Mouse (Mus musculus): Measurements from ENCODE around the gene Ubl4a. TPM values are rescaled to one million over a fixed set of nuclear protein-coding genes. Genes with fewer than 3 reads are reported as not detected.
A peak's percentile ranks its signal among the peaks of the same experiment; 100 is the strongest.

The Ubl4a gene
- polyA plus RNA-seq, 1 experiment from 2014 or later: 67.8 TPM

DNA sequence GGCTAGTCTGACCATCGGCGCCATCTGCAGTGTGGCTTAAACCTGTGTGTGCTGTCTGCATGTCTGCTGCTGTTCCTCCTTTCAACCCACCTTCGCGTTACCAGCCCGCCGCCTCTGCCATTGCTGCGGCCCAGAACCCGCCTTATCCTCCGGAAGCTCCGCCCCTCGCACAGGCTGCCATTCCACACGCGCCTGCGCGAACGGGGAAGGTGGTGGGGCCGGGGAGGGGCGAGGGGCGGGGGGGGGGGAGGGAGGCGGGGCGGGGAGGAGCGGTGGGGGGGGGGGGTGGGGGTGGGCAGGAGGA, 19.6 kb downstream of the Ubl4a start, which contains the start of gene Lage3:
Gene Lage3, minus strand, starts transcription at position 152 of the 304 bp plus-strand sequence.
- H3K9ac ChIP-seq: peak within 1 kb of the TSS; percentile 65
- H3K4me1 ChIP-seq: peaks cover 4% of the 10 kb centered on the region; the same call in 1 of the 2 replicates
- H3K4me3 ChIP-seq: peak within 1 kb of the TSS; percentile 45
- 21% methylated on average over 9 of the region's 22 CpGs for WGBS
- no peaks in the 10 kb centered on the region for H3K9me3 ChIP-seq (replicated peaks)
- H3K27ac ChIP-seq: no peak within 1 kb of the TSS
- H3K4me2 ChIP-seq: peak within 1 kb of the TSS; percentile 63
- no peaks in the 10 kb centered on the region for H3K27me3 ChIP-seq
- peak; percentile 90 for ATAC-seq
- H3K36me3 ChIP-seq (ENCODE audit: poor library complexity, severe bottlenecking): no peaks in the 10 kb centered on the region

DNA sequence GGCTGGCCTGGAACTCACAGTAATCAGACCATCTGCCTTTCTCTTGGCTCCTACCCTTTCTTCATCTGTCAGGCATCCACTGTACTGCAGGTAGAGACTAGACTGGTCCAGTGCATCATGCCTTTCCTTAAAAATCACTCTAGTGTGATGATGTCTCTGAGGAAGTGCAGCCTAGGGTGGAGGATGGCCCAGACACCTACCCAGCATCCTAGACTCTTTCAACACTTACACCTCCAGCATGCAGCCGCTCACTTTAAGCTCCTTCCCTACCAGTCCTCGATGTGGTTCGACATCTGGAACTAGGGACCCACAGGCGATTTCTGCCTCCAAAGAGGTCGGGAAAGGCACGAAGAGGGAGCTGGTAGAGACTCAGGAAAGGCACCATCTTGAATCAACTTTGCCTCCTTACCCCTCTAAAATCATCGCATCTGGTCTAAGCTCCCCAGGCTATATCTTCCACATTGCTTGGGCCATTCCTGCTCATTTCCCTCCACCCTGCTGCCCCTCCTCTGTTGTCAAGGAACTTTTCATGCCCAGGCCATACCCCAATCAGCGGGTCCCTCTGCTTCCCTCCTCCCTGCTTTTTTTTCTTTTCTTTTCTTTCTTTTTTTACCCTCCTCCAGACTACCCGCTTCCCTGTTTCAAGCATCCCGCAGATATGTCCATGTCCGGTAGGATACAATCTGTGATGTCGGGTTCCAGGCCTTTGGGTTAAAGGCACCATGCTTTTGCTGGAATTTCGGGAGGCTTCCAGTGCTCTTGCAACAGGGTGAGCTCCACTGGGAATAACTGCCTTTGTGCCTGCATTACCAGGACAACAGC, 20.2 kb downstream of the Ubl4a start:
- Histone ChIP-seq H3K27ac (no peak overlapping the region), H3K36me3 (ENCODE audit: poor library complexity, severe bottlenecking) (no peaks in the 10 kb centered on the region), H3K4me1 (peaks cover 4% of the 10 kb centered on the region; the same call in 1 of the 2 replicates), H3K27me3 (no peaks in the 10 kb centered on the region), H3K9me3 (replicated peaks) (no peaks in the 10 kb centered on the region), H3K9ac (peak overlapping the region; percentile 65), H3K4me2 (peak overlapping the region; percentile 63), H3K4me3 (peak overlapping the region; percentile 45)
- WGBS: 27% methylated on average over 13 of the region's 13 CpGs
- peak; percentile 68 for ATAC-seq

DNA sequence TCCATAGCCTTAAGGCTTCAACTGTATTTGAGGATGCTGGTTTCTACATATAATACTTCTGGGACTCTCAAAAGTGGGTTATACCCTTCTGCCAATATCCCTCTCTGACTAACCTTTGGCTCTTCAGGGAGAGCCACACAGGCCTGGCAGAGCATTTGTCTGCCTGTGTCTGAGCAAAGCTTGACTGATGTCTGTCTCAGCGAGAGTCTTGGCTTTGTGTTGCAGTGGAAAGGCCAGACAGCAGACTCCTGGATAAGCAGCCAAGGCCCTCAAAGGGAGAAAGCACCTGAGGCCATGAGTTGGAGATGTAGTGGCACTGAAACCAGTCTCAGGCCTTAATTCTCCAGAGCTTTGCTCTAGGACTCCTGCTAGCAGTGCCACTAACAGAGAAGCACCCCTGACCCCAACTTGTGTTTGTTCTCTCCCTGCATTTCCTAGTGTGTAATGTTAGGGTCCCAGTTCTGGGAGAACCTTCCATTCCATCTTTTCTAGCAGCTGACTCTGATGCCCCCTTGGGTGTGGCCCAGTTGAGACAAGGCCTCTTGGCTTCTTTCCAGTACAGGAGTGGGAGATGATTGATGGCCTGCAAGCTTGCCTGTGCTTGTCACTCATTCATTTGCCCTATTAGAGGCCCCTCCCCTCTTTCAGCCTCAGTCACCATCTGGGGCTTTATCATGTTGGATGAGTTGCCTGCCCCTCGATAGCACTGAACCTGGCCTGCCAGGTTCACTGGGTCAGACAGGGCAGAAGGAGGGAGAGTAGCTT, 42.7 kb downstream of the Ubl4a start:
- peak overlapping the region; percentile 79 for H3K27ac ChIP-seq
- peak overlapping the region; percentile 58 for H3K4me3 ChIP-seq
- no peak for ATAC-seq
- WGBS: 38% methylated on average over 2 of the region's 2 CpGs
- H3K4me2 ChIP-seq: peak overlapping the region; percentile 71
- no peaks in the 10 kb centered on the region for H3K9me3 ChIP-seq (replicated peaks)
- peaks cover 35% of the 10 kb centered on the region for H3K36me3 ChIP-seq (ENCODE audit: poor library complexity, severe bottlenecking)
- no peaks in the 10 kb centered on the region for H3K27me3 ChIP-seq
- peak overlapping the region; percentile 75 for H3K9ac ChIP-seq
- H3K4me1 ChIP-seq: peaks cover 35% of the 10 kb centered on the region

DNA sequence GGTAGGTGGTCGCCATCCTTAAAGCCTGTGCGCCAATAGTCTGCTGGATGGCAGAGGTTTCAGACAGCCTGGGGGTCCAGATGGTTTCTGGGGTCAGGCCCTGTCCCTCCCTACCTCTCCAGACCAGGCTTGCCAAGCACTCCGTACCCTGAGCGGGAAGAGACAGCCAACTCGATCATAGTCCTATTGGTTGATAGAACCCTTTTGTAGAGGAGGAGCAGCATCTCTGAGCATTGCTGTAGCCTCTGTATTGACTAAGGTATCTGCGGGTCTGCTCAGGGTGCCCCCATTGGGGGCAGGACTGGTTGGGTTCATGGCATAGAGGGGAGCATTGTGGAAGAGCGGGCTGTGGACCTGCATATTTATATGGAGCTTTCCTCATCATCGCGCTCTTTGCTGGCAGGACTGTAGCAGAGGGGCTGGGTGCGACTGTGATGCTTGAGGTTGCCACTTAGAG, 43.8 kb downstream of the Ubl4a start:
- Histone ChIP-seq H3K27me3 (no peaks in the 10 kb centered on the region), H3K9ac (peak overlapping the region; percentile 75), H3K4me1 (peaks cover 35% of the 10 kb centered on the region), H3K27ac (peak overlapping the region; percentile 79), H3K4me2 (peak overlapping the region; percentile 71), H3K4me3 (peak overlapping the region; percentile 58), H3K36me3 (ENCODE audit: poor library complexity, severe bottlenecking) (peaks cover 24% of the 10 kb centered on the region), H3K9me3 (replicated peaks) (no peaks in the 10 kb centered on the region)
- peak; percentile 57 for ATAC-seq
- WGBS: 32% methylated on average over 10 of the region's 10 CpGs

DNA sequence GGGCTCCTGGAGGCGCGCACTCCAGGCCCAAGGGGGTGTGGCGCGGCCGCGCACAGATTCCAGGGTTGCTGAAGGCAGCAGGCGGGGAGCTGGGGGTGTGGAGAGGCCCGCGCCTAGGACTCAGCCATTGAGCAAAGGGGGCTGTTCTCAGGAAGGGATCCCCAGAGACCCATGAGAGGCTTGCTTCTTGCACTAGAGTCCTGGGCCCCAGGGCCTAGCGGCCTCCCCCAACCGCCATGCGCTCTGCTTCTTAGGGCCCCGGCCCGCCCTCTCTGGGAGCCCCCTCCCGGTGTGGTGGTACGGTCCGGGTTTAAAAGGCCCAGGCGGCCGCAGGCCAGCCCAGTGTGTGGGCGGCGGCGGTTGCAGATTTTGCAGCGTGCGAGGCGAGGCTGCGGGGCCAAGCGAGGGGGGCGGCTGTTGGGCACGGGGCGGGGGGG, 44.3 kb downstream of the Ubl4a start, which contains the start of gene Plxna3:
Gene Plxna3, plus strand, starts transcription at position 342 of the 437 bp plus-strand sequence.
- Histone ChIP-seq H3K27me3 (no peaks in the 10 kb centered on the region), H3K4me3 (peak within 1 kb of the TSS; percentile 58)
- WGBS: 22% methylated on average over 19 of the region's 30 CpGs

More for the DNA sequence above, 44.3 kb downstream of the Ubl4a start, which contains the start of gene Plxna3:
- Histone ChIP-seq H3K9me3 (replicated peaks) (no peaks in the 10 kb centered on the region), H3K27ac (peak within 1 kb of the TSS; percentile 79), H3K9ac (peak within 1 kb of the TSS; percentile 75), H3K4me2 (peak within 1 kb of the TSS; percentile 71), H3K4me1 (peaks cover 34% of the 10 kb centered on the region), H3K36me3 (ENCODE audit: poor library complexity, severe bottlenecking) (peaks cover 19% of the 10 kb centered on the region)
- peak; percentile 96 for ATAC-seq

Small RNA genes within 50 kb of the gene (microRNA-seq; reads per million reads assigned to microRNA genes)
- 1.3 reads per million for gene Mir7092

Other genes with a start within 250 kb of the Ubl4a start
- gene Opn1mw, start 245.8 kb downstream of the Ubl4a start, polyA plus RNA-seq (2015; fragmentation: Nextera tagmentation; extraction: Ambion mirVana): not detected in 2 replicates
- 17.7 and 18.3 TPM in 2 replicates for gene Mecp2, start 237.9 kb downstream of the Ubl4a start, polyA plus RNA-seq (2015; fragmentation: Nextera tagmentation; extraction: Ambion mirVana)
- gene Tex28, start 205.4 kb downstream of the Ubl4a start, polyA plus RNA-seq (2015; fragmentation: Nextera tagmentation; extraction: Ambion mirVana): not detected in 2 replicates
- gene Tktl1, start 196.0 kb downstream of the Ubl4a start, polyA plus RNA-seq (2015; fragmentation: Nextera tagmentation; extraction: Ambion mirVana): 0.14 TPM in 1 of 2 replicates, not detected in the other
- gene Flna, start 123.4 kb downstream of the Ubl4a start, polyA plus RNA-seq (2015; fragmentation: Nextera tagmentation; extraction: Ambion mirVana): 102 and 128 TPM in 2 replicates
- gene Emd, start 118.5 kb downstream of the Ubl4a start, polyA plus RNA-seq (2015; fragmentation: Nextera tagmentation; extraction: Ambion mirVana): 22.5 and 23.1 TPM in 2 replicates
- 601 and 642 TPM in 2 replicates for gene Rpl10, start 102.4 kb downstream of the Ubl4a start, polyA plus RNA-seq (2015; fragmentation: Nextera tagmentation; extraction: Ambion mirVana)
- 80.6 and 88.4 TPM in 2 replicates for gene Taz, start 91.3 kb downstream of the Ubl4a start, polyA plus RNA-seq (2015; fragmentation: Nextera tagmentation; extraction: Ambion mirVana)
- 1.5 and 2.7 TPM in 2 replicates for gene Dnase1l1, start 90.9 kb downstream of the Ubl4a start, polyA plus RNA-seq (2015; fragmentation: Nextera tagmentation; extraction: Ambion mirVana)
- 125 and 138 TPM in 2 replicates for gene Atp6ap1, start 76.1 kb downstream of the Ubl4a start, polyA plus RNA-seq (2015; fragmentation: Nextera tagmentation; extraction: Ambion mirVana)
- gene Gdi1, start 68.2 kb downstream of the Ubl4a start, polyA plus RNA-seq (2015; fragmentation: Nextera tagmentation; extraction: Ambion mirVana): 731 and 768 TPM in 2 replicates
- 66.2 and 70.3 TPM in 2 replicates for gene Fam50a, start 60.2 kb downstream of the Ubl4a start, polyA plus RNA-seq (2015; fragmentation: Nextera tagmentation; extraction: Ambion mirVana)
- 42.9 and 46.5 TPM in 2 replicates for gene Plxna3, start 44.2 kb downstream of the Ubl4a start, polyA plus RNA-seq (2015; fragmentation: Nextera tagmentation; extraction: Ambion mirVana)
- gene Lage3, start 19.6 kb downstream of the Ubl4a start, polyA plus RNA-seq (2015; fragmentation: Nextera tagmentation; extraction: Ambion mirVana): 101 and 116 TPM in 2 replicates
- gene Slc10a3, start 131 bp upstream of the Ubl4a start, polyA plus RNA-seq (2015; fragmentation: Nextera tagmentation; extraction: Ambion mirVana): 6.6 and 7.8 TPM in 2 replicates
- gene Fam3a, start 20.1 kb upstream of the Ubl4a start, polyA plus RNA-seq (2015; fragmentation: Nextera tagmentation; extraction: Ambion mirVana): 31.6 and 34.5 TPM in 2 replicates
- gene Ikbkg, start 20.1 kb upstream of the Ubl4a start, polyA plus RNA-seq (2015; fragmentation: Nextera tagmentation; extraction: Ambion mirVana): 18.3 and 20.6 TPM in 2 replicates
- gene G6pdx, start 56.0 kb upstream of the Ubl4a start, polyA plus RNA-seq (2015; fragmentation: Nextera tagmentation; extraction: Ambion mirVana): 53.6 and 56.3 TPM in 2 replicates
- not detected in 2 replicates for gene Gm6880, start 108.2 kb upstream of the Ubl4a start, polyA plus RNA-seq (2015; fragmentation: Nextera tagmentation; extraction: Ambion mirVana)
- gene Olfr1326-ps1, start 201.7 kb upstream of the Ubl4a start, polyA plus RNA-seq (2015; fragmentation: Nextera tagmentation; extraction: Ambion mirVana): not detected in 2 replicates
- gene Olfr1325, start 219.5 kb upstream of the Ubl4a start, polyA plus RNA-seq (2015; fragmentation: Nextera tagmentation; extraction: Ambion mirVana): not detected in 2 replicates

Measured in forebrain, embryonic 13.5 days (tissue).